Mouse (Mus musculus) B cell, adult 2 months (primary cell): ENCODE results near the gene Rbpms2.

Source experiments
- DNase-seq, 2 experiments: peaks; one replicate each; pipeline ENCODE4 v3.0.0; 2022

Rbpms2 gene

DNA sequence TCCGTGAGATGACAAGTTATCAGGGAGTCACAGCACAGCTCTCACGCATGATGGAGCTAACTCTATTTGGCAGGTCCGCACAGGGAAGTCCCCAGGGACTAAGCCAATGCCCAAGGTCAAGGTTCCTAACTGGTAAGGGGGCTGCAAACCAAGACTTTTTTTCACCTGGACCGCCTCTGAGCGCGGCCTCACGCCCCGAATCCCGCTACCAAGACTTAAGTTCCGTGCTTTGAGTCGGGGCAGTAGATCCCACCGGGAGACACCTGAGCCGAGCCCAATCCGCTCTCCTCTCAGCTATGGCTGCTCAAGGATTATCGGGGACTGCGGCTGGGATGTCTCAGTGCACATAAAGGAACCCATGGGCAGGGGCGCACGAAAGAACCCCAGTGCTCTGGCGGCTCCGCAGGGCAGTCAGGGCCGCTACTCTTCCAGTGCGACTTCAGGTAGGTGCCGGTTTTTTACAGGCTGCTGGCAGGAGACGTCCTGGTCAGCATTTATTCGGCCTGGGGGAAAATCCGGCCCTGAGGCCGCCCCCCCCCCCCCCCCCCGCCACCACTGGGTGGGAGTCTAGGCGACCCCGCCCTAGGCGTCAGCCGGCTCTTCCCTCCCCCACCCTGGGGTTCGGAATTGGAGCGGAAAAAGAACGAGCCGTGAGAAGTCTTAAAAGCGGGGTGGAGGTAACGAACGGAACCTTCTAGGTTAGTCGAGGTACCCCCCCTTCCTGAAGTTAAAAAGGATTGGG is at the start of gene Rbpms2:
Gene Rbpms2, plus strand, starts transcription at position 624 of the 742 bp plus-strand sequence.
- DNase-seq = peak; percentile 22 to 24

DNA sequence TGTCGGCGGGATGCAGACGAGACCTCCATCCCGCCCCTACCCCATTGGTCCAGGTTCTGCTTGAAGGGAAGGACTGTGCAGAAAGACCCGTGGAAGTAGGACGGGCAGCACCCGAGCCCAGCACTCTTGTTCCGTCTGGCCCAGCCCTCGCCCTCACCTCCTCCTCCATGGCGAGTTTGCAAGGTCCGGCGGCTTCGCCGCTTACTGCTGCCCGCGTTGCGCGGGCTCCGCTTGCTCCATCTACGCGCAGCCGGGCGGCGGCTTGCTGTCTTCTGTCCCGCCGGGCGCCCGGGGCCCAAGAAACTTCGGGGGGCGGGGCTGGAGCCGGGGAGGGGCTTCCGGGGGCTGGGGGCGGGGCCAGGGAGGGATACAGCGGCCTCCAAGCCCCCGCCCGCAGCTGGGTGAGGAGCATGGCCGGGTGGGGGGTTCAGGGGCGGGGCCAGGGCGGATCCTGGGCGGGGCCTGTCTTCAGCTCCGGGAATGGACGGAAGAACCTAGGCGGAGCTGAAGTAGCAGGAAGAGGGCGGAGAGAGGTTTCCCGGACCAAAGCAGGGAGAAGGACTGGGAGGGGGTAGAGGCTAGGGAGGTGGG is 49.6 kb upstream of the Rbpms2 start, which contains the start of gene Plekho2:
Gene Plekho2, minus strand, starts transcription at position 260 of the 591 bp plus-strand sequence.
- DNase-seq = peak; percentile 90 to 92

DNA sequence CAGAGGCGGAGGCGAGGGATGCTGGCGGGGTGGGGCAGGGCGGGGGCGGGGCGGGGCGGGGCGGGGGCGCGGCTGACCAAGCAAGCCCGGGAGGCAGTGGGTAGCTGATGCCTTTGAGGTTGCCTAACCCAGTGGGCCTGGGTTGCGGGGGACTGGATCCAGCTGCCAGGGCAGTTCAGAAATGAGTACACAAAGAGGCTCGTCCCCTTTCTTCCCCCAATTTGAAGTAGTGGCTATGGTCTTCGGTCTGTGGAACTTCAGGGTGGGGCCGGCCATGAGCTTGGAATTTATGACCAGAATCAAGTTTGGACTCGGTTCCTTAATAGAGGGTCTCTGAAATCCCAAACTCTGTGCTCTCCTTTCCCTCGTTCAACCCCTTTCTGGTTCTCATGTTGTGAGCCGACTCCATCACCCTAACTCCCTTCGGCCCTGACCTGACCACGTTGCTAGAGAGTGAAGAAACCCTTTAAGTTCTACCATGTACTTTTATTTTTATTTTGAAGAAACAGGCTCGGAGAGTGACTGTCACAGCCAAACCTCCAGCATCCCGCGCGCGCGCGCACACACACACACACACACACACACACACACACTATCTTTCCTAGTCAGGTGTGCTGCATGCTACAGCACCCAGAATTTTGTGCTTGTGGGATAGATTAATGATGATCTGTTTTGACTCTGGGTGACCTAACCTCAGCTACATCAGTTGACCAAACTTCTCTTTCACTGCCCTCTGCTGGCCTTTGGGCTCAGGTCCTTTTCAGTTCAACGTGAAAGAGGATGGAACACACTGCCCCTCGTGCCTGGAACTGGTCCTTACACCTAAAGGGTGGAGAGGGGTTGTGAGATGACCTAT is 48.8 kb upstream of the Rbpms2 start:
- DNase-seq = peak; percentile 88 to 92

DNA sequence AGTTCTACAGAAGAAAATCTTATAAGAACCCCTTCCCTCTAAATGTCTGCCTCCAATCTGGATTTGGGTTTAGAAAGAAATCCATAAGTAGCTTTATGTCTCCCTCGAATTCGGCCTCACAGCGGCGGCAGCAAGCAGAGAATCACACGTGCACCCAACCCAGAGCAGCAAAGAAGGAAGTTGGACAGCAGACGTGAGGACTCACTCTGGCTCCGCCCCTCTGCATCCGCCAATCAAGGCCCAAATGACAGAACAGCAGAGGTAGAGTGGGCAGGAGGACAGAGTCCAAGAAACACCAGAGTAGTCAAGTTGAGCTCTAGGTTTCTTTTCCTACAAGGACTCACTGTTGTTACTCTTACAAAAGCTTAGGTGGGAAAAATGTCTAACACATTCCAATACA is 46.4 kb upstream of the Rbpms2 start:
- DNase-seq = peak; percentile 73 to 75

DNA sequence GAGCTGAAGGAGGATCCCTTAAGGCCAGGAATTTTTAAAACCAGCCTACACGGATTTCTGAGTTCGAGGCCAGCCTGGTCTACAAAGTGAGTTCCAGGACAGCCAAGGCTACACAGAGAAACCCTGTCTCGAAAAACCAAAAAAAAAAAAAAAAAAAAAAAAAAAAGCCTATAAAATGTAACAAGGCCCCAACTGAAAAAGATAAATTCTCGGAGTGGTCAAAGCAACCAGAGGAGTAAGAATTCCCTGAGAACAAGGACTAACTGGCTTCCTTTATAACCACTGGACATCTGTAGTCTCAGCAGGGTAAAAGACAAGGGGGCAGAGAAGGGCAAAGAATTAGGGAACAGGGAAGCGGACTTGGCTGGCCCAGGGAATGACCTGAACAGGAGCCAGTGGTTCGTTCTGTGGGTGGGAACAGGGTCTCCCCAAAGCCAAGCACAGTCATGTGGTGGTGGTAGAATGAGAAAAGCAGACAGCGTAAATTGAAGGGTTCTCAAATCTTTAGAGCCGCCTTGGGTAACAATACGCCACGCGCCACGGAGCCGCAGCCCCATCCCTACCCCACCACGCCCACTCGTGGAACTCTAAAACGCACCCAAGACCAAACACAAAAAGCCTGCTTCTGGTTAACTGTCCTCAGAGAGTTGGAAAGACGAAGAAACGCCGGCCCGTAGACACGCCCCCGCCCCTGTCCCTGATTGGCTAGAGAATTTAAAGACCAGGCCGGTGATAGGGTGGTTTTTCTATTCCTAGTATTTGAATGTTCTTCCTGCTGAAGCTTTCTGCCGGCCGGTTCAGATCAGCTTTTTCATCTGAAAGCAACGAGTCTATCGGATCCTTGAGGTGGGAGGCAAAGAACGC is 42.8 kb upstream of the Rbpms2 start, which contains the start of gene Pif1:
Gene Pif1, plus strand, starts transcription at position 755 of the 864 bp plus-strand sequence.
- peak; percentile 80 to 84 for DNase-seq

DNA sequence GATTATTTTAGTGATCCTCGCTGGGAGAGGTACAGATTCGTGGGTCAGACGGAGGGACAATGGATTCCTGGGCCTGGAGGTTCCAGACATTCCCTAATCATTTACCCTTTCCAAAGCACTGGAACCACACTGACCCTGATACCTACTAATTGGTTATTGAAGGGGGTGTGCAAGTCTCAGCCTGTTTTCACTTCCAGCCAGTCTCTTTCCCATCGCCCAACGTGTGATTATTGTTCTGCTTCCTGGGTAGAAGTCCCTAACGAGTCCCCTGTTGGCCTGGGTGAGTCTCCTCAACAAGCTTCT is 42.2 kb upstream of the Rbpms2 start:
- no peak for DNase-seq

DNA sequence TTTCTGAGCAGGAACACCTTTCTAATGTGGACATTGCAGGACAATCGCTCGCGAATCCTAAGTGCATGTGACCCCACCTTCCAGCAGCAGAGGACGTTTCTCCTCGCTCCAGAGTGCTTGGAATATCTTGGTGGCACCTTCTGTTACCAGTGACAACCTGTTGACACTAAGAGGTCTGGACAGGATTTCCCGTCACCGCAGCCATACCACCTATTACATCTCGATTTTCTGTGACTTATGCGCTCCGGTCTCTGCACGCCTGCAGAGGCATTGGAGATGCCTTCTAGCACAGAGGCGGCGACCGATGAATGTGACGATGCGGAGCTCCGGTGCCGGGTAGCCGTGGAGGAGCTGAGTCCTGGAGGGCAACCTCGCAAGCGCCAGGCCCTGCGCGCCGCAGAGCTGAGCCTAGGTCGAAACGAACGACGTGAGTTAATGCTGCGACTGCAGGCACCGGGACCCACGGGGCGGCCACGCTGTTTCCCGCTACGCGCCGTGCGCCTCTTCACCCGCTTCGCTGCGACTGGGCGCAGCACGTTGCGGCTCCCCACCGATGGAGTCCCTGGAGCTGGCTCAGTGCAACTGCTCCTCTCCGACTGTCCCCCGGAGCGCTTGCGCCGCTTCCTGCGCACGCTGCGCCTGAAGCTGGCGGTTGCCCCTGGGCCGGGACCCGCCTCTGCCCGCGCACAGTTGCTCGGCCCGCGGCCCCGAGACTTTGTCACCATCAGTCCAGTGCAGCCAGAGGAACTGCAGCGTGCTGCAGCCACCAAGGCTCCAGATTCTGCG is 41.7 kb upstream of the Rbpms2 start:
- DNase-seq = peak; percentile 52 to 59

DNA sequence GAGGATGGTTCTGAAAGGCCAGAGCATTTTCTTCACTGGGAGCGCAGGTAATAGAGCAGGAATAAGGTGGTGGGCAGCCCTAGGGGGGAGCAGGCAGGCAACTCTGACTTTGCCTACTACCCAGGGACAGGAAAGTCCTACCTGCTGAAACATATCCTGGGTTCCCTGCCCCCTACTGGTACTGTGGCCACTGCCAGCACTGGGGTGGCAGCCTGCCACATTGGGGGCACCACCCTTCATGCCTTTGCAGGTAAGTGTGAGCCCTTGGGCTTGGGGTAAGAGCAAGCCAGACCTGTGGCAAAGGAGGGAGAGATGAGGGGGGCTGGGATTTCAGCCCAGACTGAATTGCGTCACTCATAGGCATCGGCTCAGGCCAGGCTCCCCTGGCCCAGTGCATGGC is 40.4 kb upstream of the Rbpms2 start:
- no peak for DNase-seq

DNA sequence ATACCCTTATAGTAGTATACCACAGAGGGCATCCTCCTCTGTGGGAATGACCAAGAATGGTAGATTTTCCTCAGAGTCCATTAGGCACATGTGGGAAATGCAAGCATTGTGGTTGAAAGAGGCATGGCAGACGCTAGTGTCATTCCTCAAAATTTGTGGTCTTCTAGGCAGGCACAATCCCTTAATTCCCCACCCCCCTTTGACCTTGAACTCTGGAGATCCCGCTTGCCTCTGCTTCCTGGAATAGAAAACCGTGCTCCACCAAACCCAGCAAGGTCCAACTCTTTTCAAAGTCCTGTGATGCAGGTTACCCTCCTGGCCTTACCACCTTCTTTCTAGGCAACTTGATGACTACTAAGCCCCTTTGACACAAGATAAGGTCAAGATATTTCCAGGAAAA is 36.7 kb upstream of the Rbpms2 start:
- no peak for DNase-seq

DNA sequence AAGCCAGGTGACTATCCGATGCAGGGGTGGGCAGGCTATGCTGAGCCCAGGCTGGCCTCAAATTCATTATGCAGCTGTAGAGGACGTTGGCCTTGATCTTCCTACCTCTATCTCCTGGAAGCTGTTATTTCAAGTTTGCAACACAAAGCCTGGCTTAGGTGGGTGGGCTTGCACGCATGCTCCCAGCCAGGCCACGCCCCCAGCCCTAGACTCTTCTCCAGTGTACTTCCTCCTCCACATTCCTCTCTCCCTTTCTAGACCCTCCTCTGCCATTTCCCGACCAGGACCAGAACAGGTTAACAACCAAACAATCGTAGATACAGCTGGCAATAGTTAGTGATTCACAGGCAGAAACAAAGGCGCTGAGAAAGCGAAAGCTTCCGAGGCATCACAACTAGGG is 35.9 kb upstream of the Rbpms2 start:
- no peak for DNase-seq

DNA sequence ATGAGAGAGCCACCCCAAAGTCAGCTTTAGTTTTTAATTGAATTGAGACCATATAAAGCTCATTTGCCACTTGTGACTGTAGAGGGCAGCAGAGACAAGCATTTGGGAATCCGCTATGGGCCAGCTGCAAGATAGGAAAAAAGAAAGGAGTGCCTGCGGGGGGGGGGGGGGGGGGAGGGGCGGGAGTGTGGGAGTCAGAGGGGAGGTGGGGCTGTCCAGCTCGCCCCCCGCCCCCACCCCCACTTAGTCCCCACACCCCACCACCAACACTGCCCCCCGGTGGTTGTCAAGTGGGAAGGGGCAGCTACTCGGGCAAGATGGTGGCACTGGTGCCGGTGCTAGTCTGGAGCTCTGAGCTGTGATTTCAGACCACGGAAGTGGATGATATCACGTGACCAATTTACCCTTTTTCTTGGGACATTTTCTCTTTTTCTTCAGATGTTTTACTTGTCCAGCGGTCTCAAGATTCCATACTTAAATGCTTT is 30.6 kb upstream of the Rbpms2 start:
- DNase-seq = peak; percentile 55 to 57

DNA sequence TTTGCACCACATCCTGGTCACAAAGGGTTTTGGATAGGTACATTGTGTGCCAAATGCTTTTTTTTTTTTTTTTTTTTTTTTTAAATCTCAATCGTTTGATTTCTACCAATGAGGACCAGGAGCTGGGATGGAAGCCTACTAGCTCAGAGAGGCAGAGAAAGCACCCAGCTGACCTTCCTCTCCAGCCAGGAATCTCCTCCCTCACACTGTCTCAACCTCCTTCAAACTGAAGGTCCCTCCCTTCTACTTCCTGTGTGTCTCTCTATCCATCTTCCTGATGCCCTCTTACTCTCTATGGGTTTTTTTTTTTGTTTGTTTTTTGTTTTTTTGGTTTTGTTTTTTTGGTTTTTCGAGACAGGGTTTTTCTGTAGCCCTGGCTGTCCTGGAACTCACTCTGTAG is 28.5 kb upstream of the Rbpms2 start:
- no peak for DNase-seq

DNA sequence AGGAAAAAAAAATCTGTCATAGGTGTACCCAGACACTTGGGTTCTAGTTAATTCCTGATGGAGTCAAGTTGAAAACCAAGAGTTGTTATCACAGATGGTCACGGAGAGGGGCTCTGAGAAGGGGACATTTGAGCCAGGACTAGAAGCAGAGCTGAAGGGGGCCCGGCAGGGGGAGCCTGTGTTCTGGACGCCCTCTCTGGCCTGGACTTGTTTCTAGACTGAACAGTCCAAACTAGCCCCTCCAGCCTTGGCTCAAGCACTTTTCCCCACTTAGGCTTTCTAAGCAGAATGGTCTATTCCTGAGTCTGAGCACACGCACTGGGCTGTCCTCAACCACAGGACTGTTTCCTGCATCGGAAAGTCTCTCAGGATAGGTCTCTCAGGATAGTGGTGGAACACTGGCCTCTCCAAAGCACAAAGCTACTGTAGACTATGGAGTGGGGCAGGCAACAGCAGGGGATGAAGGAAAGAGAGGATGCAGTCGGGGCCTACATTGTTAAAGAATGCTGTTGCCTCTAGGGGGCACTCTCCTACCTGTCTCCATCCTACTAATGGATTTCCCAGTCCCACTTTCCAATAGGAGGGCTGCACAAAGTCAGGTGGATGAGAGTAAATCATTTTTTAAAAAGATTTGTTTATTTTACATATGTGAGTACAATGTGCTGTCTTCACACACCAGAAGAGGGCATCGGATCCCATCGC is 25.9 kb upstream of the Rbpms2 start:
- DNase-seq = peak; percentile 11 to 24

DNA sequence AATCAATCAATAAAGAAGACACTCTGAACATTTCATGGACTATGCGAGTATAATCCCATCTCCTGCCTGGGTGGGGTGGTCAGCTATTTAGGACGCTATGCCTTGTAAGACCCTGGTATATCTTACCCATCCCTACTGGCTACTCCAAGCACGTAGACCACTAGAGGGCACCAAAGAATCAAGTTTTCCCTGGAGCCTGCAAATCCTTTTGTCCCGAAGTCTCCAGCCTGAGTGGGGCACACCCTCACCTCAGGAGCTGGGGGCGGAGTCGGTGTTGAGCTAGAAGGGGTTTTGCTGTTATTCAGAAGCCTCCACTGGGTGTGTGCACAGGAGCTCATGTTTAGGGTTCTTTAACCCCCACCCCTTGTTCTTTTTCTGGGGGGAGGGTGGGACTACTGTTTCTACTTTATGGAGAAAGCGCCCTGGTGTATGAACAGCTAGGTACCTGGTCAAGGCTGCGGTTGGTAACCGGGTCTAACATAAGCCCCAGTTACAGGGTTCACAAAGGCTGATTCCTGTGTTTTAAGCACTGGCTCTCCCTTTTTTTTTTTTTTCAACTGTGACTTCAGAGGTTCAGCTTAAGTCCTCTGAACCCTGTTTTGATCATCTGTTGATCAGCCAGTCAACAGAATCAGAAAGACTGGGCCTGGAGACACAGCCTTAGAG is 23.8 kb upstream of the Rbpms2 start:
- DNase-seq = peak; percentile 42 to 43

DNA sequence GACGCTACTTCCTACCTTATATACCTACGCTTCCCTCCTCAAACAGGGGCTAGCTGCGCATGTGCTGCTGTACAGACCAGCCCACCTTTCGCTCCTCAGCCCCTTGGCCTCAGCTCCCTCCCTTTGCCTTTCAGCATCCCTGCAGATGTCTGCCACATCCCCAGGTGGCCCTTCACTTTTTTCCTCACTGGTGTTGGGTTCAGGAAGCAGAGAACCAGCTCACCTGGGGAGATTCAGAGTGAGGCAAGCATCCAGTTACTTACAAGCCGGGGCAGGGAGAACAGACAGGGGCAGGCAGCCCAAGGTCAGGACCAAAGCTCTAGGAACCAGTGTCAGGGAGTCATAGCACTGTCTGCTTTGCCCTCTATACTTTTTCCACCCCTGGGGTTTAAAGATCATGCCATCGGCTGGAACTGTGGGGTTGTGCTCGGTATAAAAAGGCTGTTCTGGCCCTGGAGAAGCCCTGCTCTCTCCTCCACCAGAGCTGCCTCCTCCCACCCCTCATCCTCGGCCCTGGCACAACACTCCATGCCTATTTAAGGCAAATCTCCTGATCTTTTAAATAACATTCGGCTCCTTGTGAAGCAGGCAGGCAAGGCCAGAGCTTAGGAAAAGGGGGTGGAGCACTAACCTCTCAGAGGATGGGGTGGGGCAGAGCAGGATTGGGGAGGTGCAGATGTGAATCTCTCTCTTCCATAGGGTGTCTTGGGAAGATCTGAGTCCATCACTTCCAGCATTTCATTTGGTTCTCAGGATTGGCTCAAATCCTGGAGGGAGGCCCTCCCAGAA is 22.9 kb upstream of the Rbpms2 start:
- DNase-seq = no peak

DNA sequence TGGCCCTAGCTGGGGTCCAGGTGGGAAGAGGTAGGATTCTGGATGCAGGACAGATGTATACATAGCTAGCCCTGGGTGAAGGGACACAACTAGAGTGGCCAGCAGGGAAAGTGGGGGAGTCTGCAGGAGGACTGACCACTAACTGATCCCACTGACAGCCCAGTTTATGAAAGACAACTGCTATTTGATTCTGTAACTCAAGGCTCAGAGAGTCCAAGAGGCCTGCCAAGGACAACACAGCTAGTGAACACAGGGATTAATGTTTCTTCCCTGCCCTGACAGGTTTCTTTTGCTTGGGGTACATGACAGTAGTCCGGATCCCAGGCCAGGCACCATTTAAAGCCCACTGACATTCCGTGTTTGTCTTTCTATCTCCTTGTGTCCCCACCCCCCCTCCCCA is 22.3 kb upstream of the Rbpms2 start:
- no peak for DNase-seq

DNA sequence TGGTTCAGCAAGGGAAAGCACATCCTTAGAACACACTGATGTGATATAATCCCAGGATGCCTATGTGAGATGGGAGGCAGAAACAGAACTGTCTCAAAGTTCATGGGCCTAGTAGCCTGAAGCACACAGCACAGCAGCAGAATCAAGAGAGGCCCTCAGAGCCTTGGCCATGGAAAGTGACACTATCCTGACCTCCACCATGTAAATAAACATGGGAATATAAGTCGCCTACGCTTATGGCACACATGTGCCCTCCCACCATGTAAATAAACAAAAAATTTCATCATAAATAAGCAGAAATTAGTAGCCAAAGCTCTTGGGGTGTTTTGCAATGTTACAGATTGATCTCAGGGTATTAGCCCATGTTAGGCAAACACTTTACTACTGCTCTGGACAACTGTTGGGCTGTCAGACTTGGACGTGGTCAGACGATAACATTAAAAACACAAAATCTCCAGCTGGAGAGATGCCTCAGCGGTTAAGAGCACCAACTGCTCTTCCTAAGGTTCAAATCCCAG is 17.4 kb upstream of the Rbpms2 start:
- no peak for DNase-seq

DNA sequence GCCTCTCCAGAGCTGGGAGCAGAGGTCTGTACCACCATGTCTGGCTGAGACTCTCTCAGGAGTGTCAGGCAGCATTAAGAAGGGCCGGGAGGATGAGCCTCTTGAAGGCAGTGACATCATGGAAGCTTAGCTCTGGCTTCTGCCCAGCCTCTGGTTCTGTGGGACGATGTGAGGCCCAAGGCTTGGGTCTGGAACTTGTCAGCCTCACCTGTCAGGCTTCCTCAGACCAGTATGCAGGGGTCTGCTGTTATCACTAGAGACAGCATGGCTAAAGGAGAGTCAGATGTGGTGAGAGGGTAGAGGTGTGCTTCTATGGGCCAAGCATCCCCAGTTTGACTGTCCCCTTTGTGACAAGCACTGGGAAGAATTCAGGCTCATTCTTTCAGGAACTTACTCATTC is 16.4 kb upstream of the Rbpms2 start:
- DNase-seq = no peak

DNA sequence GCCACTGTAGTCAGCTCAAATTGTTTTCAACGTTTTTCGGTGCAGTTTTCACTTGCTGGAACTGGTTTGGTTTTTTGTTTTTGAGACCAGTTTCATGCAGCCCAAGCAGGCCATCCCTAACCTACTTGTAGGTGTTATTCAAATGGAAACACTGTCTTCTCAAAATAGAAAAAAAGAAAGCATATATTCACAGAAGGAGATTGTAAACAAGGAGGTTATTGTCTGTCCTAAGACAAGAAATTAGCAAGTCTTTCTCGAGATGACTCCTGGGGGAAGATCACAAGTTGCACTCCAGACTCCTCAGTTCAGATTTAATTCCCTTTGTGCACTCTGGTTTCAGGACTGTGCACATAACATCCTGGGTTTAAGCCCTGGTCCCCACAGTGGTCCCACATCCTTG is 10.1 kb upstream of the Rbpms2 start:
- DNase-seq = no peak
